Mouse (Mus musculus) left cerebral cortex, postnatal 14 days (tissue): ENCODE measurements around the gene Cdcp2. TPM values are rescaled to one million over a fixed set of nuclear protein-coding genes. Genes with fewer than 3 reads are reported as not detected.

Experiments used
- DNase-seq, 2 experiments: peaks; one replicate each; pipeline ENCODE4 v3.0.0; 2021 to 2022; ENCODE audit warnings: low spot score in 2 of 2, mixed read lengths in 1 of 2
- intact Hi-C: fragments of 180-260 bp; cut with DNase I; formaldehyde crosslinking; loops from one replicate; pipeline ENCODE4 v1.15.1; 2025
- total RNA-seq, 2 experiments: library from RNA; stranded (reverse); gene quantifications; 2 replicates each; pipeline ENCODE4 v1.2.3; 2021

The Cdcp2 gene
- total RNA-seq, 2 experiments from 2014 or later = not detected

GRCm38 (mm10) chr4:107126891-107127524 is 30.3 kb downstream of the Cdcp2 start:
- intact Hi-C loops = no loop called here
- DNase-seq = no peak

- intact Hi-C loops = no loop called here
- DNase-seq = no peak
These were observed 31.4 kb downstream of the Cdcp2 start for GRCm38 (mm10) chr4:107127901-107128669.

GRCm38 (mm10) chr4:107129373-107129772 is 32.7 kb downstream of the Cdcp2 start:
- intact Hi-C loops = no loop called here

GRCm38 (mm10) chr4:107130534-107130933 is 33.8 kb downstream of the Cdcp2 start:
- DNase-seq = peak; percentile 44 to 62

More at GRCm38 (mm10) chr4:107129373-107129772, 32.7 kb downstream of the Cdcp2 start:
- no peak for DNase-seq

GRCm38 (mm10) chr4:107134891-107135290 is 38.2 kb downstream of the Cdcp2 start:
- intact Hi-C loops = no loop called here
- DNase-seq = no peak

More at GRCm38 (mm10) chr4:107130534-107130933, 33.8 kb downstream of the Cdcp2 start:
- intact Hi-C loops = no loop called here

GRCm38 (mm10) chr4:107135663-107136062 is 39.0 kb downstream of the Cdcp2 start:
- intact Hi-C loops = no loop called here

GRCm38 (mm10) chr4:107136531-107136930 is 39.8 kb downstream of the Cdcp2 start:
- intact Hi-C loops = no loop called here
- DNase-seq = no peak

More at GRCm38 (mm10) chr4:107135663-107136062, 39.0 kb downstream of the Cdcp2 start:
- DNase-seq = no peak

GRCm38 (mm10) chr4:107138948-107139835 is 42.5 kb downstream of the Cdcp2 start:
- intact Hi-C loops = no loop called here
- no peak for DNase-seq

- intact Hi-C loops = no loop called here
- DNase-seq = no peak
These were observed 43.3 kb downstream of the Cdcp2 start for GRCm38 (mm10) chr4:107139836-107140631.

- intact Hi-C loops = no loop called here
- DNase-seq = no peak
These were observed 46.8 kb downstream of the Cdcp2 start for GRCm38 (mm10) chr4:107143511-107143910.

- peak; percentile 34 to 54 for DNase-seq
- intact Hi-C loops = no loop called here
These were observed 54.3 kb downstream of the Cdcp2 start for GRCm38 (mm10) chr4:107150991-107151390.

GRCm38 (mm10) chr4:107152571-107152970 is 55.9 kb downstream of the Cdcp2 start:
- no peak for DNase-seq
- intact Hi-C loops = no loop called here

- no peak for DNase-seq
- intact Hi-C loops = no loop called here
These were observed 60.3 kb downstream of the Cdcp2 start for GRCm38 (mm10) chr4:107156983-107157401.

GRCm38 (mm10) chr4:107159166-107159773 is 62.6 kb downstream of the Cdcp2 start:
- intact Hi-C loops = no loop called here
- no peak for DNase-seq

- intact Hi-C loops = loop anchor here (5.0 kb wide), 3 partner anchors 93 to 548 kb away; partner anchors contain the start of genes Cyb5rl, Mrpl37 and Ssbp3
These were observed 63.5 kb downstream of the Cdcp2 start for GRCm38 (mm10) chr4:107160181-107160580.

More at GRCm38 (mm10) chr4:107160181-107160580, 63.5 kb downstream of the Cdcp2 start:
- no peak for DNase-seq
